In the genomic region with DNA sequence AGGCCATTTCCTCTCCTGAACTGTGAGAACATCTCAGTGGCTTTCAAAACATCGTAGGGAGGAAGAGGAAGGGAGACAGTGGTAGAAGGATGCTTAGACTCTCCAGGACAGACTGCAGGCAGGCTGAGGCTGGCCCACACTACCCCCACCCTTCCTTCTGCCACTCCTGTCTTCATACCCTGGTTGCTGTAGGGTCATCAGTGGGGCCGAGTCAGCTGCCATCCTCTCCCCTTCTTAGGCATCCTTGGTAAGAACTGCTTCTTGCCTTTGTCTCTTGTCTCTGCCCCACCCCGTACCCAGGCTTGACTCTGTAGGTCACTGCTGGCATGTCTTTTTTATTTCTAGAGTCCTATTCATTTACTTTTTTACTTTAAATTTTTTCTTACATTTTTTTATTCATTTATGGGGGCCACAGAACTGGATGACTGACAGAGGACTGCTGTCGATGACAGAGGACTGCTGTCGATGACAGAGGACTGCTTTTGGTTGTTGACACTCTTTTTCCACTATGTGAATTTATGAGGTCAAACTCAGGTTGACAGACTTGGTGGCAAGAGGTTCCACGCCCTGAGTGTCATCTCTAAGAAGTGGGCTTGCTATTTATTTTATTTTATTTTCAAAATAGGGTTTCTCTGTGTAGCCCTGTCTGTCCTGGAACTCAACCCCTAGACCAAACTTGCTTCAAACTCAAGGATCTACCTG, we compare ENCODE assay signal across 10 mouse cellular contexts. TPM values are rescaled to one million over a fixed set of nuclear protein-coding genes. Genes with fewer than 3 reads are reported as not detected.
DNase-seq lines count a peak whose midpoint lies in the region; ATAC-seq and TF ChIP-seq lines count a peak whose summit lies in the region.
"Had no signal": no experiment of that assay in that cellular context is flagged by ENCODE, and none has a peak within 500 bp of the region (broad histone marks: within the 10 kb centered on the region; RNA-seq: fewer than 3 reads in every experiment).

No protein-coding gene starts in this region.

- TF ChIP-seq EP300 in MEL (IDR thresholded peaks at IDR 0.05; ENCODE audit: low read depth in 1 of 2, low read length in 2 of 2): no peak

- TF ChIP-seq POLR2A in MEL (IDR thresholded peaks at IDR 0.05; ENCODE audit: control insufficient read depth in 1 of 2, insufficient read depth in 1 of 2, low read depth in 1 of 2, low read length in 2 of 2, poor library complexity in 1 of 2): no peak

- peak overlapping the region; percentile 93 for H3K4me2 ChIP-seq in heart, embryonic 15.5 days
- H3K4me2 ChIP-seq in heart, embryonic 16.5 days (ENCODE audit: low read depth, low read length): peak overlapping the region; percentile 96
- peak overlapping the region; percentile 96 for H3K4me2 ChIP-seq in midbrain, embryonic 13.5 days (replicated peaks)

- H3K9ac ChIP-seq in heart, embryonic 15.5 days: no peak overlapping the region
- H3K9ac ChIP-seq in MEL (ENCODE audit: control insufficient read depth, low read depth, low read length, poor library complexity, severe bottlenecking): peak overlapping the region; percentile 56
- no peak overlapping the region for H3K9ac ChIP-seq in heart, embryonic 16.5 days (ENCODE audit: low read length)
- H3K9ac ChIP-seq in midbrain, embryonic 13.5 days (replicated peaks): peak overlapping the region; percentile 88

- H3K79me2 ChIP-seq in MEL (ENCODE audit: control insufficient read depth, insufficient read depth, low read length, poor library complexity): peaks cover 10% of the 10 kb centered on the region

- H3K27ac ChIP-seq in heart, embryonic 15.5 days: peak overlapping the region; percentile 34; the same call in 1 of the 2 replicates
- H3K27ac ChIP-seq in MEL (ENCODE audit: control insufficient read depth, low read depth, low read length): peak overlapping the region; percentile 89
- H3K27ac ChIP-seq in heart, embryonic 16.5 days (ENCODE audit: low read length): peak overlapping the region; percentile 57
- H3K27ac ChIP-seq in midbrain, embryonic 13.5 days: no peak overlapping the region

- peaks cover 27% of the 10 kb centered on the region for H3K4me1 ChIP-seq in heart, embryonic 15.5 days (replicated peaks)
- H3K4me1 ChIP-seq in MEL (ENCODE audit: control insufficient read depth in 1 of 2, insufficient read depth in 2 of 2, low read length in 2 of 2): peaks cover 5 to 44% of the 10 kb centered on the region in 2 experiments
- H3K4me1 ChIP-seq in heart, embryonic 16.5 days (ENCODE audit: control insufficient read depth, insufficient read depth, low read length): peaks cover 30% of the 10 kb centered on the region
- H3K4me1 ChIP-seq in midbrain, embryonic 13.5 days (replicated peaks): peaks cover 48% of the 10 kb centered on the region

- no peak for TF ChIP-seq CTCF in MEL (IDR thresholded peaks at IDR 0.05 in 2 of 3, conservative IDR thresholded peaks at IDR 0.05 in 1 of 3; ENCODE audit: control insufficient read depth in 1 of 3, insufficient read depth in 1 of 3, low read depth in 2 of 3, low read length in 3 of 3, poor library complexity in 1 of 3, severe bottlenecking in 1 of 3)

- 74% methylated on average over 6 of the region's 6 CpGs for WGBS in heart, embryonic 15.5 days
- 72% methylated on average over 6 of the region's 6 CpGs for WGBS in heart, embryonic 16.5 days
- WGBS in midbrain, embryonic 13.5 days: 81% methylated on average over 6 of the region's 6 CpGs

- H3K9me3 ChIP-seq in heart, embryonic 15.5 days (replicated peaks): no peaks in the 10 kb centered on the region
- H3K9me3 ChIP-seq in MEL (replicated peaks; ENCODE audit: insufficient read depth, low read length): no peaks in the 10 kb centered on the region
- no peaks in the 10 kb centered on the region for H3K9me3 ChIP-seq in heart, embryonic 16.5 days (replicated peaks; ENCODE audit: control insufficient read depth, low read length)
- H3K9me3 ChIP-seq in midbrain, embryonic 13.5 days: no peaks in the 10 kb centered on the region

- H3K36me3 ChIP-seq in heart, embryonic 15.5 days: no peaks in the 10 kb centered on the region
- peaks cover 0 to 31% of the 10 kb centered on the region in 2 experiments; a peak in 2 of 4 replicates for H3K36me3 ChIP-seq in MEL (ENCODE audit: control insufficient read depth in 1 of 2, insufficient read depth in 2 of 2, low read length in 2 of 2)
- H3K36me3 ChIP-seq in heart, embryonic 16.5 days (ENCODE audit: control insufficient read depth, insufficient read depth): no peaks in the 10 kb centered on the region
- H3K36me3 ChIP-seq in midbrain, embryonic 13.5 days: no peaks in the 10 kb centered on the region

- no peaks in the 10 kb centered on the region for H3K27me3 ChIP-seq in heart, embryonic 15.5 days
- no peaks in the 10 kb centered on the region for H3K27me3 ChIP-seq in MEL (ENCODE audit: control insufficient read depth in 1 of 2, insufficient read depth in 2 of 2, low read length in 2 of 2)
- H3K27me3 ChIP-seq in heart, embryonic 16.5 days (ENCODE audit: control insufficient read depth, insufficient read depth, low read length): no peaks in the 10 kb centered on the region
- no peaks in the 10 kb centered on the region for H3K27me3 ChIP-seq in midbrain, embryonic 13.5 days
- H3K27me3 ChIP-seq: Patski had no signal

- intact Hi-C loops in heart, postnatal 10 days (cut with DNase I): no loop called here

- TF ChIP-seq RAD21 in MEL (IDR thresholded peaks at IDR 0.05; ENCODE audit: low read depth, low read length): no peak

- ATAC-seq in heart, embryonic 15.5 days (replicated peaks; ENCODE audit: insufficient number of reproducible peaks, insufficient read depth, low FRiP score, low read depth): no peak
- ATAC-seq in heart, embryonic 16.5 days (replicated peaks; ENCODE audit: extremely low read depth, insufficient read depth, low FRiP score): no peak
- ATAC-seq in midbrain, embryonic 13.5 days: no peak
- ATAC-seq: Patski had no signal

- DNase-seq in heart, postnatal 10 days: no peak
- DNase-seq in MEL (ENCODE audit: low read depth, low spot score) (no peak), adipocyte (ENCODE audit: low spot score) (no peak)
- no peak for DNase-seq in retina, embryonic 14.5 days (ENCODE audit: low spot score)
- DNase-seq in adrenal gland, adult 2 months: no peak

- peak overlapping the region; percentile 59; the same call in 1 of the 2 replicates for H3K4me3 ChIP-seq in heart, embryonic 15.5 days
- peak overlapping the region; percentile 28 to 33 for H3K4me3 ChIP-seq in MEL (ENCODE audit: control insufficient read depth in 1 of 2, insufficient read depth in 1 of 2, low read depth in 2 of 2, low read length in 2 of 2)
- H3K4me3 ChIP-seq in heart, embryonic 16.5 days (ENCODE audit: low read length): no peak overlapping the region; the same call in 1 of the 2 replicates
- H3K4me3 ChIP-seq in midbrain, embryonic 13.5 days (replicated peaks): peak overlapping the region; percentile 74

RNA-seq across cellular contexts. Expression of gene Slc43a2, which starts 2.0 kb away (rescaled TPM):
- 2.6 and 5.1 TPM in 2 replicates for polyA plus RNA-seq in heart, embryonic 15.5 days (2015; fragmentation: Nextera tagmentation; extraction: Ambion mirVana)
- 10 to 100 TPM; 14.2 to 17.3 TPM for total RNA-seq in heart, postnatal 10 days (2021)
- 4.9 and 5.9 TPM in 2 replicates for total RNA-seq in MEL (2012; rRNA removed)
- 1 to 10 TPM in 1 of 2 experiments, not detected in 1; 8.4 TPM for polyA plus RNA-seq in MEL (2012; ENCODE audit: insufficient read depth in 1 of 2, insufficient read length in 2 of 2, low read depth in 1 of 2, low replicate concordance in 2 of 2, missing spikeins in 1 of 2)
- 3.0 and 4.3 TPM in 2 replicates for polyA plus RNA-seq in heart, embryonic 16.5 days (2015; fragmentation: Nextera tagmentation; extraction: Ambion mirVana)
- polyA plus RNA-seq in midbrain, embryonic 13.5 days (2015; fragmentation: Nextera tagmentation; extraction: Ambion mirVana): 16.4 and 17.3 TPM in 2 replicates
- total RNA-seq in adrenal gland, adult 2 months (2021): 10 to 100 TPM; 21.2 to 38.3 TPM
- 28.2 and 28.7 TPM in 2 replicates for polyA plus RNA-seq in adrenal gland, adult 2 months (2012; rRNA removed)

RNA-seq across cellular contexts. Expression of gene Scarf1, which starts 20.1 kb away (rescaled TPM):
- 10.4 and 13.0 TPM in 2 replicates for polyA plus RNA-seq in heart, embryonic 15.5 days (2015; fragmentation: Nextera tagmentation; extraction: Ambion mirVana)
- 10 to 100 TPM; 15.9 to 17.8 TPM for total RNA-seq in heart, postnatal 10 days (2021)
- total RNA-seq in MEL (2012; rRNA removed): 0.10 and 0.15 TPM in 2 replicates
- under 1 TPM in 1 of 2 experiments, not detected in 1; 0.28 TPM for polyA plus RNA-seq in MEL (2012; ENCODE audit: insufficient read depth in 1 of 2, insufficient read length in 2 of 2, low read depth in 1 of 2, low replicate concordance in 2 of 2, missing spikeins in 1 of 2)
- polyA plus RNA-seq in heart, embryonic 16.5 days (2015; fragmentation: Nextera tagmentation; extraction: Ambion mirVana): 11.0 and 14.0 TPM in 2 replicates
- 3.4 and 3.5 TPM in 2 replicates for polyA plus RNA-seq in midbrain, embryonic 13.5 days (2015; fragmentation: Nextera tagmentation; extraction: Ambion mirVana)
- 1 to 10 TPM; 7.5 to 7.8 TPM for total RNA-seq in adrenal gland, adult 2 months (2021)
- polyA plus RNA-seq in adrenal gland, adult 2 months (2012; rRNA removed): 27.4 and 33.5 TPM in 2 replicates

RNA-seq across cellular contexts. Expression of gene Rilp, which starts 23.6 kb away (rescaled TPM):
- polyA plus RNA-seq in heart, embryonic 15.5 days (2015; fragmentation: Nextera tagmentation; extraction: Ambion mirVana): 7.7 and 9.2 TPM in 2 replicates
- 10 to 100 TPM; 32.2 to 34.5 TPM for total RNA-seq in heart, postnatal 10 days (2021)
- 0.16 and 0.19 TPM in 2 replicates for total RNA-seq in MEL (2012; rRNA removed)
- polyA plus RNA-seq in MEL (2012; ENCODE audit: insufficient read depth in 1 of 2, insufficient read length in 2 of 2, low read depth in 1 of 2, low replicate concordance in 2 of 2, missing spikeins in 1 of 2): under 1 TPM in 1 of 2 experiments, not detected in 1; 0.65 TPM
- 11.0 and 13.3 TPM in 2 replicates for polyA plus RNA-seq in heart, embryonic 16.5 days (2015; fragmentation: Nextera tagmentation; extraction: Ambion mirVana)
- 0.97 and 1.2 TPM in 2 replicates for polyA plus RNA-seq in midbrain, embryonic 13.5 days (2015; fragmentation: Nextera tagmentation; extraction: Ambion mirVana)
- 10 to 100 TPM; 12.1 to 13.2 TPM for total RNA-seq in adrenal gland, adult 2 months (2021)
- 8.8 and 10.0 TPM in 2 replicates for polyA plus RNA-seq in adrenal gland, adult 2 months (2012; rRNA removed)
- total RNA-seq: hematopoietic stem cell, adult 5-6 weeks had no signal

RNA-seq across cellular contexts. Expression of gene Prpf8, which starts 46.8 kb away (rescaled TPM):
- polyA plus RNA-seq in heart, embryonic 15.5 days (2015; fragmentation: Nextera tagmentation; extraction: Ambion mirVana): 24.8 and 37.1 TPM in 2 replicates
- total RNA-seq in heart, postnatal 10 days (2021): 100 to 1,000 TPM; 103 to 109 TPM
- 214 and 234 TPM in 2 replicates for total RNA-seq in MEL (2012; rRNA removed)
- 100 to 1,000 TPM; 276 to 644 TPM for polyA plus RNA-seq in MEL (2012; ENCODE audit: insufficient read depth in 1 of 2, insufficient read length in 2 of 2, low read depth in 1 of 2, low replicate concordance in 2 of 2, missing spikeins in 1 of 2)
- 31.4 and 34.1 TPM in 2 replicates for polyA plus RNA-seq in heart, embryonic 16.5 days (2015; fragmentation: Nextera tagmentation; extraction: Ambion mirVana)
- 58.2 and 61.8 TPM in 2 replicates for polyA plus RNA-seq in midbrain, embryonic 13.5 days (2015; fragmentation: Nextera tagmentation; extraction: Ambion mirVana)
- 100 to 1,000 TPM; 132 to 162 TPM for total RNA-seq in adrenal gland, adult 2 months (2021)
- polyA plus RNA-seq in adrenal gland, adult 2 months (2012; rRNA removed): 43.2 and 58.6 TPM in 2 replicates

RNA-seq across cellular contexts. Expression of gene Pitpna, which starts 54.4 kb away (rescaled TPM):
- polyA plus RNA-seq in heart, embryonic 15.5 days (2015; fragmentation: Nextera tagmentation; extraction: Ambion mirVana): 63.4 and 75.2 TPM in 2 replicates
- 100 to 1,000 TPM; 146 to 150 TPM for total RNA-seq in heart, postnatal 10 days (2021)
- 67.8 and 73.1 TPM in 2 replicates for total RNA-seq in MEL (2012; rRNA removed)
- 100 to 1,000 TPM; 194 to 709 TPM for polyA plus RNA-seq in MEL (2012; ENCODE audit: insufficient read depth in 1 of 2, insufficient read length in 2 of 2, low read depth in 1 of 2, low replicate concordance in 2 of 2, missing spikeins in 1 of 2)
- polyA plus RNA-seq in heart, embryonic 16.5 days (2015; fragmentation: Nextera tagmentation; extraction: Ambion mirVana): 68.0 and 78.0 TPM in 2 replicates
- 77.8 and 99.2 TPM in 2 replicates for polyA plus RNA-seq in midbrain, embryonic 13.5 days (2015; fragmentation: Nextera tagmentation; extraction: Ambion mirVana)
- 100 to 1,000 TPM; 185 to 186 TPM for total RNA-seq in adrenal gland, adult 2 months (2021)
- polyA plus RNA-seq in adrenal gland, adult 2 months (2012; rRNA removed): 42.6 and 97.6 TPM in 2 replicates

Comparison
In these comparisons a context has a peak if more than half of its experiments do, and no peak if none do; other contexts are left out.
1. H3K9ac ChIP-seq: peak in MEL (single experiment) and midbrain, embryonic 13.5 days (single experiment); none in heart, embryonic 15.5 days (single experiment) and heart, embryonic 16.5 days (single experiment).
2. Peak in every context shown above with its lines, with median percentiles within 50 percentile points of each other: H3K4me2 ChIP-seq.